ENCODE assay signal across 14 mouse cellular contexts in the genomic region with DNA sequence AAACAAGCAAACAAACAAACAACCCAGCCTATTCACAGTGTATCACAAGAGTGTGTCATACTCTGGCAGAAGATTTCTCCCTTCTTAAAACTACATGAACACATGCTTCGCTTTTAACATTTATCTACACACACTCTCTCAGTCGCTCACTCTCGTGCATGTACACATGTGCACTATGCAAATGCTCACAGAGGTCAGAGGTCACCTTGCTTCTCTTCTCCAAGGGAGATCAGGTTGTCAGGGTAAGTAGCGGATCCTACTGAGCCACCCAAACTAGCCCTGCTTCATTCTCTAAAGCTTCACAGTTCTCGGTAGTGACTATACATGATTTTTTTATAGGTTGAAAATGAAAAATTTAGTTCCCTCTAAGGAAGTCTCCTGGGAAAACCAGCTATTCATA.
"Had no signal": no experiment of that assay in that cellular context is flagged by ENCODE, and none has a peak within 500 bp of the region (broad histone marks: within the 10 kb centered on the region; RNA-seq: fewer than 3 reads in every experiment).

No protein-coding gene starts in this region.

- H3K4me1 ChIP-seq: megakaryocyte, embryonic 14.5 days had no signal

- H3K27me3 ChIP-seq: limb, embryonic 13.5 days; megakaryocyte, embryonic 14.5 days; neural tube, embryonic 12.5 days; stomach, embryonic 15.5 days had no signal

- DNase-seq: kidney, adult 18-20 months; left cerebral cortex, postnatal 4 days; lung, embryonic 14.5 days; lung, postnatal 14 days; right cerebral cortex, postnatal 14 days; thymus, postnatal 4 days had no signal

- H3K27ac ChIP-seq: limb, embryonic 13.5 days; macrophage; midbrain, embryonic 13.5 days; neural tube, embryonic 12.5 days; stomach, embryonic 15.5 days had no signal

- H3K4me2 ChIP-seq: limb, embryonic 13.5 days; liver, embryonic 11.5 days; lung, embryonic 14.5 days; midbrain, embryonic 13.5 days; neural tube, embryonic 12.5 days; stomach, embryonic 15.5 days had no signal

- H3K9ac ChIP-seq: limb, embryonic 13.5 days; lung, embryonic 14.5 days; midbrain, embryonic 13.5 days; neural tube, embryonic 12.5 days; stomach, embryonic 15.5 days had no signal

- H3K4me3 ChIP-seq: limb, embryonic 13.5 days; megakaryocyte, embryonic 14.5 days; midbrain, embryonic 13.5 days; myocyte; neural tube, embryonic 12.5 days; stomach, embryonic 15.5 days had no signal

- H3K9me3 ChIP-seq: limb, embryonic 13.5 days; neural tube, embryonic 12.5 days; stomach, embryonic 15.5 days had no signal

- H3K36me3 ChIP-seq: limb, embryonic 13.5 days; midbrain, embryonic 13.5 days; neural tube, embryonic 12.5 days; stomach, embryonic 15.5 days had no signal

- ATAC-seq: midbrain, embryonic 13.5 days had no signal
